Mouse (Mus musculus) cortical plate, adult 2 months (tissue): ENCODE results near the gene Smox. TPM values are rescaled to one million over a fixed set of nuclear protein-coding genes. Genes with fewer than 3 reads are reported as not detected.
A peak's percentile ranks its signal among the peaks of the same experiment; 100 is the strongest.

Experiments used
- H3K27ac ChIP-seq: fragments of 200-500 bp; 2 replicates; pipeline ENCODE4 v1.5.1; 2012; ENCODE audit warnings: low read length, control low read depth, inconsistent platforms; ENCODE audit not compliant: insufficient read depth
- H3K4me1 ChIP-seq: fragments of 200-500 bp; 2 replicates; pipeline ENCODE4 v1.6.1; 2011; ENCODE audit warnings: low read length; ENCODE audit not compliant: control insufficient read depth, insufficient read depth
- H3K4me3 ChIP-seq: fragments of 200-500 bp; 2 replicates; pipeline ENCODE4 v1.5.1; 2011; ENCODE audit warnings: mild to moderate bottlenecking, low read length, control low read depth; ENCODE audit not compliant: insufficient read depth
- CTCF ChIP-seq: fragments of 200-500 bp; IDR thresholded peaks from 2 replicates; pipeline ENCODE4 v1.5.1; 2011; ENCODE audit warnings: mild to moderate bottlenecking, control low read depth, low read length; ENCODE audit not compliant: insufficient read depth; ENCODE audit errors: extremely low read depth
- POLR2A ChIP-seq: fragments of 200-500 bp; IDR thresholded peaks from 2 replicates; pipeline ENCODE4 v1.6.1; 2011; ENCODE audit warnings: mild to moderate bottlenecking, low read length, control low read depth; ENCODE audit not compliant: insufficient read depth; ENCODE audit errors: extremely low read depth
- polyA plus RNA-seq: library from polyadenylated mRNA; depleted of rRNA; stranded (reverse); fragments of >200 nt; gene quantifications from 2 replicates; pipeline ENCODE4 v1.2.3, GENCODE M21; 2012

Smox gene
- polyA plus RNA-seq, 1 experiment, result 61.1 TPM

- Histone ChIP-seq H3K27ac (peak overlapping the region; percentile 6; the same call in 1 of the 2 replicates), H3K4me1 (peaks cover 19% of the 10 kb centered on the region), H3K4me3 (no peak overlapping the region)
- TF ChIP-seq POLR2A (no peak), CTCF (peak; percentile 81)
These were observed 18.5 kb downstream of the Smox start for GRCm38 (mm10) chr2:131509671-131510313.

- no peak overlapping the region for H3K27ac ChIP-seq
- peaks cover 18% of the 10 kb centered on the region for H3K4me1 ChIP-seq
- H3K4me3 ChIP-seq, result no peak overlapping the region
- TF ChIP-seq POLR2A, result no peak
- no peak for TF ChIP-seq CTCF
These were observed 19.2 kb downstream of the Smox start for GRCm38 (mm10) chr2:131510531-131510930.

- Histone ChIP-seq H3K4me3 (no peak overlapping the region), H3K27ac (no peak overlapping the region), H3K4me1 (peaks cover 14% of the 10 kb centered on the region)
- no peak for TF ChIP-seq POLR2A
- TF ChIP-seq CTCF, result no peak
These were observed 22.2 kb downstream of the Smox start for GRCm38 (mm10) chr2:131513477-131513876.

GRCm38 (mm10) chr2:131514055-131514621, 22.8 kb downstream of the Smox start:
- TF ChIP-seq CTCF (no peak), POLR2A (no peak)
- H3K4me1 ChIP-seq, result peaks cover 11% of the 10 kb centered on the region
- H3K4me3 ChIP-seq, result no peak overlapping the region
- no peak overlapping the region for H3K27ac ChIP-seq

GRCm38 (mm10) chr2:131517550-131517949, 26.3 kb downstream of the Smox start:
- Histone ChIP-seq H3K27ac (no peak overlapping the region), H3K4me1 (peaks cover 7% of the 10 kb centered on the region)
- TF ChIP-seq POLR2A (no peak), CTCF (no peak)

GRCm38 (mm10) chr2:131518790-131519189, 27.5 kb downstream of the Smox start:
- no peak overlapping the region for H3K4me3 ChIP-seq
- TF ChIP-seq POLR2A (no peak), CTCF (no peak)
- H3K27ac ChIP-seq, result no peak overlapping the region
- H3K4me1 ChIP-seq, result peaks cover 4% of the 10 kb centered on the region

More at GRCm38 (mm10) chr2:131517550-131517949, 26.3 kb downstream of the Smox start:
- H3K4me3 ChIP-seq, result no peak overlapping the region

- TF ChIP-seq CTCF, result no peak
- TF ChIP-seq POLR2A, result no peak
- H3K4me1 ChIP-seq, result no peaks in the 10 kb centered on the region
These were observed 29.4 kb downstream of the Smox start for GRCm38 (mm10) chr2:131520743-131521142.

GRCm38 (mm10) chr2:131527061-131527460, 35.8 kb downstream of the Smox start:
- no peak overlapping the region for H3K4me3 ChIP-seq
- TF ChIP-seq POLR2A (no peak), CTCF (peak; percentile 70)
- no peak overlapping the region for H3K27ac ChIP-seq
- H3K4me1 ChIP-seq, result no peaks in the 10 kb centered on the region

More at GRCm38 (mm10) chr2:131520743-131521142, 29.4 kb downstream of the Smox start:
- no peak overlapping the region for H3K4me3 ChIP-seq
- H3K27ac ChIP-seq, result no peak overlapping the region

- H3K4me3 ChIP-seq, result no peak overlapping the region
- no peak for TF ChIP-seq POLR2A
- TF ChIP-seq CTCF, result peak; percentile 92
- no peak overlapping the region for H3K27ac ChIP-seq
- H3K4me1 ChIP-seq, result no peaks in the 10 kb centered on the region
These were observed 38.8 kb downstream of the Smox start for GRCm38 (mm10) chr2:131529898-131530622.

- Histone ChIP-seq H3K4me3 (no peak overlapping the region), H3K27ac (no peak overlapping the region), H3K4me1 (no peaks in the 10 kb centered on the region)
- peak; percentile 68 for TF ChIP-seq CTCF
- TF ChIP-seq POLR2A, result no peak
These were observed 39.3 kb downstream of the Smox start for GRCm38 (mm10) chr2:131530623-131531008.
